Mouse (Mus musculus) spleen, adult 2 months (tissue): Measurements from ENCODE around the gene Ubac2.

Source experiments
- CTCF ChIP-seq: fragments of 200-500 bp; IDR thresholded peaks from 2 replicates; pipeline ENCODE4 v1.5.1; 2011; ENCODE audit warnings: mild to moderate bottlenecking, inconsistent platforms; ENCODE audit not compliant: insufficient read depth, insufficient read length, insufficient replicate concordance; ENCODE audit errors: extremely low read depth
- POLR2A ChIP-seq: fragments of 200-500 bp; IDR thresholded peaks from 2 replicates; pipeline ENCODE4 v1.6.1; 2011; ENCODE audit warnings: low read depth, low read length, inconsistent platforms

DNA sequence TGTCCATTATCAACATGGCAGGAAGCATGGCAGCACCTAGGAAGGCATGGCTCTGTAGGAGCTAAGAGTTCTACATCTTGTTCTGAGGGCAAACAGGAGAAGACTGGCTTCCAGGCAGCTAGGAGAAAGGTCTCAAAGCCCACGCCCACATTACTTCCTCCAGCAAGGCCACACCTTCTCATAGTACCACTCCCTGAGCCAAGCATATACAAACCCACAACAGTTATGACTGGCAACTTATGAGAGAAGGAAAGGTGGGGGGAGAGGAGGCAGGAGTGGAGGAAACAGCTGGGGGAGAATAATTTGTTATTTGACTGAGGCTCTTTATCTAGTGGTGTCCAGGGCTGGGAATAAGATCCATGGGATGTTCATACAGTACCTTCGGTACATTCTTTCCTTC, 157.4 kb downstream of the Ubac2 start:
- no peak for TF ChIP-seq POLR2A
- no peak for TF ChIP-seq CTCF
